Mouse (Mus musculus) neural tube, embryonic 14.5 days (tissue): ENCODE results near the gene Catsper4. TPM values are rescaled to one million over a fixed set of nuclear protein-coding genes. Genes with fewer than 3 reads are reported as not detected.
A peak's percentile ranks its signal among the peaks of the same experiment; 100 is the strongest.

Experiments used
- ATAC-seq: fragments of 200-750 bp; cut with Nextera tagmentation; 2 replicates; pipeline ENCODE4 v1.8.0; 2017; ENCODE audit warnings: low read depth, mild to moderate bottlenecking, moderate TSS enrichment, moderate library complexity
- H3K27ac ChIP-seq: fragments of 300-500 bp; sonication (generic); 2 replicates; pipeline ENCODE4 v1.5.1; 2014; ENCODE audit warnings: low read depth, mild to moderate bottlenecking, control low read depth, low read length, moderate library complexity, mixed read lengths
- H3K27me3 ChIP-seq: fragments of 300-500 bp; sonication (generic); 2 replicates; pipeline ENCODE4 v1.6.1; 2014; ENCODE audit warnings: low read length; ENCODE audit not compliant: control insufficient read depth, insufficient read depth
- H3K36me3 ChIP-seq: fragments of 300-500 bp; sonication (generic); 2 replicates; pipeline ENCODE4 v1.6.1; 2014; ENCODE audit warnings: low read length, mixed read lengths; ENCODE audit not compliant: control insufficient read depth, insufficient read depth
- H3K4me1 ChIP-seq: fragments of 300-500 bp; sonication (generic); 2 replicates; pipeline ENCODE4 v1.6.1; 2014; ENCODE audit warnings: low read length; ENCODE audit not compliant: control insufficient read depth, insufficient read depth
- H3K4me2 ChIP-seq: fragments of 300-500 bp; sonication (generic); 2 replicates; pipeline ENCODE4 v1.6.1; 2014; ENCODE audit warnings: mild to moderate bottlenecking, low read depth, low read length, control low read depth
- H3K4me3 ChIP-seq: fragments of 300-500 bp; sonication (generic); 2 replicates; pipeline ENCODE4 v1.5.1; 2014; ENCODE audit warnings: low read depth, low read length, control low read depth, mixed read lengths
- H3K9ac ChIP-seq: fragments of 300-500 bp; sonication (generic); replicated peaks from 2 replicates; pipeline ENCODE4 v1.6.1; 2014; ENCODE audit warnings: low read depth, mild to moderate bottlenecking, control low read depth, low read length, mixed read lengths
- H3K9me3 ChIP-seq: fragments of 300-500 bp; sonication (generic); 2 replicates; pipeline ENCODE4 v1.6.1; 2016; ENCODE audit warnings: low read length; ENCODE audit not compliant: control insufficient read depth
- WGBS: fragments of 180-500 bp; shearing (Covaris S2); extraction: QIAGEN DNeasy Blood & Tissue Kit; methylation state at CpG from one replicate; pipeline ENCODE4 v1.1.7; 2014; 5-methylcytosine and 5-hydroxymethylcytosine counted together
- polyA plus RNA-seq: library from polyadenylated mRNA; unstranded; fragments of >200 nt; fragmentation: Nextera tagmentation; extraction: Ambion mirVana; gene quantifications from 2 replicates; pipeline ENCODE4 v1.2.1, GENCODE M21; 2014

The Catsper4 gene
- polyA plus RNA-seq, 1 experiment from 2014 or later: not detected

- H3K27me3 ChIP-seq: no peaks in the 10 kb centered on the region
- no peaks in the 10 kb centered on the region for H3K4me1 ChIP-seq
- H3K4me3 ChIP-seq: no peak overlapping the region
- H3K9me3 ChIP-seq: no peaks in the 10 kb centered on the region
- no peaks in the 10 kb centered on the region for H3K36me3 ChIP-seq
- no peak overlapping the region for H3K9ac ChIP-seq
- 74% methylated on average over 6 of the region's 6 CpGs for WGBS
- no peak for ATAC-seq
- H3K27ac ChIP-seq: no peak overlapping the region
- no peak overlapping the region for H3K4me2 ChIP-seq
These were observed 20.6 kb downstream of the Catsper4 start for GRCm38 (mm10) chr4:134206488-134207053.

GRCm38 (mm10) chr4:134203340-134203896, 23.8 kb downstream of the Catsper4 start:
- H3K9me3 ChIP-seq: no peaks in the 10 kb centered on the region
- no peaks in the 10 kb centered on the region for H3K36me3 ChIP-seq
- no peak overlapping the region for H3K4me3 ChIP-seq
- no peaks in the 10 kb centered on the region for H3K27me3 ChIP-seq
- no peak for ATAC-seq
- H3K27ac ChIP-seq: no peak overlapping the region
- H3K4me1 ChIP-seq: no peaks in the 10 kb centered on the region
- 94% methylated on average over 17 of the region's 17 CpGs for WGBS
- H3K4me2 ChIP-seq: no peak overlapping the region
- H3K9ac ChIP-seq: no peak overlapping the region

DNA sequence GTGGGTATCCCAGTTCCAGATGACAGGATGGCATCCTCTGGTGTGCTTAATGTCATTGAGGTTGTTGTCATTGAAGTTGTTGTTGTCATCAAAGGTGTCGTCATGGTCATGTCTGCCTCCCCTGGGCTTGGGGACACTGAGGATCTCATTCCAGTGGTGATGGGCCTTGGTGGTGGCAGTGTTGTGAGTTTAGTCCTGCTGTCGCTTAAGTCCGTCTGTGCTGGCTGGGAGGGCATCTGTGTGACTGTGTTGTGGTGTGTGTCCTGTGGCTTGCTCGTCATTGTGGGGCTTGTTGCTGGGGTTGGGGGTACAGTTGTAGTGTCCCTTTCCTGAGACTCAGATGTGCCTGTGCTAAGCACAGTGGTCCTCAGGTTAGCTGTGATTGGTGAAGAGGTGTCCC, 24.3 kb downstream of the Catsper4 start, which contains the start of gene Gm7534:
Gm7534 (minus strand) TSS at position 101 of the 400 bp plus-strand sequence.
- Histone ChIP-seq H3K27ac (no peak within 1 kb of the TSS), H3K9me3 (no peaks in the 10 kb centered on the region)

DNA sequence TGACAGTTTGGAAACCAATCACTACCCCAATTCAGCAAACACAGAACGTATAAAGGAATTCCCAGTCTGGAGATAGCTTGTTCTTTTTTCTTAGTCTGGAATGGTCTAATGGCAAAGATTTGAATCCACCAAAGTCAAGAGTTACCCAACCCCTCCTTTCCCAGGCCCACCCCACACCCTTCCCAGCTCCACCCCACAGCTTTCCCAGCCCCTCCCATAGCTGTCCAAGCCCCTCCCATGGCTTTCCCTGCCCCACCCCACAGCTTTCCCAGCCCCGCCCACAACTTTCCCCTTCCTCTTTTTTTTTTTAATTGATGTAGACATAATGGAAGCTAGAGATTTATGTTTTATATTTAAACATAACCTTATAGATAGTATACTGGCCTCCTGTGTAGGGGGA, 27.8 kb downstream of the Catsper4 start:
- ATAC-seq: no peak
- Histone ChIP-seq H3K9me3 (no peaks in the 10 kb centered on the region), H3K4me2 (no peak overlapping the region), H3K36me3 (no peaks in the 10 kb centered on the region), H3K27ac (no peak overlapping the region), H3K4me3 (no peak overlapping the region), H3K4me1 (no peaks in the 10 kb centered on the region), H3K9ac (no peak overlapping the region), H3K27me3 (no peaks in the 10 kb centered on the region)
- 80% methylated on average over 2 of the region's 2 CpGs for WGBS

More for the DNA sequence above, 24.3 kb downstream of the Catsper4 start, which contains the start of gene Gm7534:
- Histone ChIP-seq H3K9ac (no peak within 1 kb of the TSS), H3K4me3 (no peak within 1 kb of the TSS), H3K4me1 (no peaks in the 10 kb centered on the region), H3K4me2 (no peak within 1 kb of the TSS), H3K27me3 (no peaks in the 10 kb centered on the region), H3K36me3 (no peaks in the 10 kb centered on the region)
- ATAC-seq: no peak
- WGBS: 93% methylated on average over 4 of the region's 4 CpGs

DNA sequence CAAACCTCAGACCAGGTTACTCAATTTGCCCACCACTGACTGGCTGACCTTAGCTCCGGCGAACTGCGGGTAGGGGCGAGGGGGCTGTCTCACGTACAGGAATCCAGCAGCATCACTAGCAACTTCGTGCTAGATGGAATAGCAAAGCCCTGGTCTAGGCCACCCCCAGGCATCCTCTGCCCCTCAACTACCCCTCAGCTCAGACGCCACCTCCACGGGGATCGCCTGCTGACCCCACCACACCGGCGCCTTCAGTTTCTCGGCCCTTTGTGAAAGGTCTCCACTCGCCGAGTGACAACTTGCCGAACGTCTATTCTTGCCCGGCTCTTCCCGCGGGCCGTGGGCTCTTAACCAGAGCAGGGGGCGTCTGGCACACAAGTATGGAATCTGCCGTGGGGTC, 40.9 kb downstream of the Catsper4 start:
- Histone ChIP-seq H3K9me3 (no peaks in the 10 kb centered on the region), H3K27ac (peak overlapping the region; percentile 69), H3K4me3 (peak overlapping the region; percentile 72), H3K27me3 (no peaks in the 10 kb centered on the region), H3K9ac (peak overlapping the region; percentile 74), H3K4me2 (peak overlapping the region; percentile 88), H3K4me1 (peaks cover 7% of the 10 kb centered on the region; the same call in 1 of the 2 replicates), H3K36me3 (no peaks in the 10 kb centered on the region)
- WGBS: 2% methylated on average over 22 of the region's 22 CpGs
- peak; percentile 3; the same call in 1 of the 2 replicates for ATAC-seq

DNA sequence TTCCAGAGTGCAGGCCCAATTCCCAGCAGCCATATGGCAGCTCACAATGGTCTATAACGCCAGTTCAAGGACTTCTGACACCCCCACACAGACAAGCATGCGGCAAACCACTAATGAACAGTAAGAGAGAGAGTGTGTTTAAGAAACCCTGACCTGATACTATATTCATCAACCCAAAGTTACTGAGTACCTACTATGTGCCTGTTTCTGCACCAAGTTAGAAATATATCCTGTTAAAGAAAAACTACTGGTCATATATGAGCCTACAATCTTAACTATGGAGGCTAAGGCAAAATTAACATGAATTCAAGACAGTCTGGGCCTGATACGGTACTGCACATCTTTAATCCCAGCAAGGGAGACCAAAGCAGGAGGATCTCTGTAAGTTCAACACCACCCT, 41.6 kb downstream of the Catsper4 start:
- no peak overlapping the region for H3K27ac ChIP-seq
- WGBS: 79% methylated on average over 3 of the region's 3 CpGs
- no peak for ATAC-seq
- no peaks in the 10 kb centered on the region for H3K27me3 ChIP-seq
- H3K4me2 ChIP-seq: peak overlapping the region; percentile 88
- peaks cover 7% of the 10 kb centered on the region; the same call in 1 of the 2 replicates for H3K4me1 ChIP-seq
- peak overlapping the region; percentile 72 for H3K4me3 ChIP-seq
- no peaks in the 10 kb centered on the region for H3K36me3 ChIP-seq
- no peaks in the 10 kb centered on the region for H3K9me3 ChIP-seq
- peak overlapping the region; percentile 74; the same call in 1 of the 2 replicates for H3K9ac ChIP-seq

GRCm38 (mm10) chr4:134183711-134184110, 43.5 kb downstream of the Catsper4 start:
- Histone ChIP-seq H3K4me3 (no peak overlapping the region), H3K36me3 (no peaks in the 10 kb centered on the region), H3K4me1 (peaks cover 7% of the 10 kb centered on the region; the same call in 1 of the 2 replicates), H3K27me3 (no peaks in the 10 kb centered on the region), H3K4me2 (no peak overlapping the region), H3K9ac (no peak overlapping the region), H3K9me3 (no peaks in the 10 kb centered on the region), H3K27ac (no peak overlapping the region)
- no peak for ATAC-seq
- WGBS: 85% methylated on average over 3 of the region's 3 CpGs

DNA sequence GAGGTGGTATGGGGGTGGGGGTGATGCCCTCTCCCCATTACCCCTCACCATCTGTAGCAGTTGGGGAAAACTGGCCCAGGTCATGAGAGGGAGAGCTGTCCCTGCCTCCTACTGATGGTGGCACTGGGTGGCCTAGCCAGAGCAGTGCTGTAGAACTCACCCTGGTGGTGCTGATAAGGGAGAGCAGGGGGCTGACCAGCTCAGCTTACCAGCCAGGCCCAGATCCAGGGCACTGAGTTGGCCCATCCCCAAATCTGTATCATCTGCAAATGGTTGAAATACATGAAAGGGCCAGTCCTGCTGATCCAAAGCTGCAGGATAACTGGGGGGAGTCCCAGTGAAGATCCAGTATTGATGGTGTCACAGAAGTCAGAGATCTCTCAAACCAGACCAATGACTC, 45.4 kb downstream of the Catsper4 start:
- Histone ChIP-seq H3K9me3 (no peaks in the 10 kb centered on the region), H3K9ac (no peak overlapping the region), H3K36me3 (no peaks in the 10 kb centered on the region), H3K4me1 (peaks cover 7% of the 10 kb centered on the region; the same call in 1 of the 2 replicates), H3K27ac (no peak overlapping the region), H3K4me3 (no peak overlapping the region), H3K4me2 (no peak overlapping the region), H3K27me3 (no peaks in the 10 kb centered on the region)
- no peak for ATAC-seq

DNA sequence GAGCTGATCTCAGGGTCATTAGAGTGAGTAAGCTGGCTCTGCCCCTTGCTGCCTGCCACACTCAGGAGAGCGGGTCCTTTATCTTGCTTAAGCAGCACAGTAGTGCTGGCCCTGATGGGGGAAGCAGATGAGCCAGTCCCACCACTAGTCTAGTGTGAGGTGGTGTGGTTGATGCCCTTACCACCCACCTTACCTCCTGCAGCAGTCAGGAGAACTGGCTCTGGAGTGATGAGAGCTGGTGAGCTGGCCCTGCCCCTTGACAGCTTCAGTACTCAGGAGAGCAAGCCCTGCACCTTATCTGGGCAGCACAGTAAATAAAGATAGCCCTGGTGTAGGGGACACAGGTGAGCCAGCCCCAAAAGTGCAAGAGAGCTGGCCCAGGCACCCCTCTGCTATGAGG, 46.1 kb downstream of the Catsper4 start:
- no peaks in the 10 kb centered on the region for H3K27me3 ChIP-seq
- H3K4me3 ChIP-seq: no peak overlapping the region
- peaks cover 7% of the 10 kb centered on the region; the same call in 1 of the 2 replicates for H3K4me1 ChIP-seq
- no peak overlapping the region for H3K4me2 ChIP-seq
- WGBS: 89% methylated on average over 1 of the region's 1 CpGs
- no peak overlapping the region for H3K9ac ChIP-seq
- no peaks in the 10 kb centered on the region for H3K36me3 ChIP-seq
- ATAC-seq: no peak
- no peak overlapping the region for H3K27ac ChIP-seq
- H3K9me3 ChIP-seq: no peaks in the 10 kb centered on the region
